ENCODE assay signal across 9 mouse cellular contexts in the genomic region with DNA sequence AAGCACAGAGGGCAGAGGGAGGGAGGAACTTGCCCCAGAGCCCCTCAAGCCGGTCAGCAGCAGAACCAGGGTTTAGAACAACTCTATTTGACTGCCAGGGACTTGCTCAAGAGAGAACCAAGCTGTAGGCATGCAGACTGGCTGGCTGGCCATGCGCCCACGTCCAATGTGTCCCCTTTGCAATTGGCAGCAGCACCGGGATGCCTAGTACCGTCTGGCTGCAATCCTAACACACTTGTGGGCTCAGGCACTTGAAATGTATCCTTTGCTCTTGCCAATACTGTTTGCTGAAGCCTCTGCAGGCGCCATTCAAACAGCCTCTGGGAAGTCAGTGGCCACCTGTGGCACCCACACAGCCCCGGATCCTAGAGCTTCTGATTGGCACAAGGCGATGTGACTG. TPM values are rescaled to one million over a fixed set of nuclear protein-coding genes. Genes with fewer than 3 reads are reported as not detected.
DNase-seq lines count a peak whose midpoint lies in the region; ATAC-seq lines count a peak whose summit lies in the region.
"Had no signal": no experiment of that assay in that cellular context is flagged by ENCODE, and none has a peak within 500 bp of the region (broad histone marks: within the 10 kb centered on the region; RNA-seq: fewer than 3 reads in every experiment).

No protein-coding gene starts in this region.

- H3K27me3 ChIP-seq in embryonic facial prominence, embryonic 14.5 days (replicated peaks; ENCODE audit: control insufficient read depth, insufficient read depth, low read length), result no peaks in the 10 kb centered on the region
- H3K27me3 ChIP-seq in embryonic facial prominence, embryonic 10.5 days (replicated peaks; ENCODE audit: low read depth, poor library complexity, severe bottlenecking), result peaks cover 33% of the 10 kb centered on the region
- no peaks in the 10 kb centered on the region for H3K27me3 ChIP-seq in lung, embryonic 16.5 days (ENCODE audit: control insufficient read depth, insufficient read depth, low read depth, low read length)

- WGBS in embryonic facial prominence, embryonic 14.5 days, result 65% methylated on average over 8 of the region's 8 CpGs
- 72% methylated on average over 8 of the region's 8 CpGs for WGBS in embryonic facial prominence, embryonic 10.5 days
- 26% methylated on average over 8 of the region's 8 CpGs for WGBS in lung, embryonic 16.5 days

- H3K27ac ChIP-seq in embryonic facial prominence, embryonic 14.5 days (replicated peaks; ENCODE audit: low read depth, low read length), result no peak overlapping the region
- no peak overlapping the region for H3K27ac ChIP-seq in embryonic facial prominence, embryonic 10.5 days (replicated peaks)
- H3K27ac ChIP-seq in lung, embryonic 16.5 days (ENCODE audit: low read length), result peak overlapping the region; percentile 34
- H3K27ac ChIP-seq: neural tube, embryonic 13.5 days had no signal

- peaks cover 8% of the 10 kb centered on the region; the same call in 1 of the 2 replicates for H3K4me1 ChIP-seq in embryonic facial prominence, embryonic 14.5 days (ENCODE audit: control insufficient read depth, insufficient read depth, low read length)
- peaks cover 40% of the 10 kb centered on the region for H3K4me1 ChIP-seq in embryonic facial prominence, embryonic 10.5 days
- H3K4me1 ChIP-seq in lung, embryonic 16.5 days (replicated peaks; ENCODE audit: control insufficient read depth, insufficient read depth, low read length), result peaks cover 25% of the 10 kb centered on the region

- no peaks in the 10 kb centered on the region for H3K36me3 ChIP-seq in embryonic facial prominence, embryonic 14.5 days (ENCODE audit: control insufficient read depth, insufficient read depth, low read length)
- H3K36me3 ChIP-seq in embryonic facial prominence, embryonic 10.5 days (replicated peaks), result no peaks in the 10 kb centered on the region
- no peaks in the 10 kb centered on the region for H3K36me3 ChIP-seq in lung, embryonic 16.5 days (ENCODE audit: control insufficient read depth, insufficient read depth, low read length)
- H3K36me3 ChIP-seq: neural tube, embryonic 13.5 days had no signal

- DNase-seq in embryonic facial prominence, embryonic 14.5 days (ENCODE audit: low spot score), result peak; percentile 40
- no peak for DNase-seq in embryonic facial prominence, embryonic 10.5 days (ENCODE audit: low spot score)
- peak; percentile 90 for DNase-seq in layer of hippocampus, adult 11-12 months (ENCODE audit: low spot score)
- DNase-seq in urinary bladder, postnatal 14 days (ENCODE audit: low spot score), result no peak
- no peak for DNase-seq in embryo, embryonic 10 days (ENCODE audit: low spot score)
- DNase-seq in embryo, embryonic 10.5 days (ENCODE audit: low spot score), result no peak

- H3K4me2 ChIP-seq in embryonic facial prominence, embryonic 14.5 days (ENCODE audit: low read depth, low read length), result no peak overlapping the region
- H3K4me2 ChIP-seq in lung, embryonic 16.5 days (ENCODE audit: low read depth, low read length), result no peak overlapping the region
- H3K4me2 ChIP-seq: neural tube, embryonic 13.5 days had no signal

- H3K9ac ChIP-seq in embryonic facial prominence, embryonic 14.5 days (ENCODE audit: low read depth, low read length), result no peak overlapping the region
- 0 out of 2 replicates have a peak overlapping the region, but pooled peaks have one; percentile 8 for H3K9ac ChIP-seq in lung, embryonic 16.5 days (ENCODE audit: low read length)
- H3K9ac ChIP-seq: neural tube, embryonic 13.5 days had no signal

- no peak overlapping the region for H3K4me3 ChIP-seq in embryonic facial prominence, embryonic 14.5 days (ENCODE audit: low read depth, low read length)
- H3K4me3 ChIP-seq in embryonic facial prominence, embryonic 10.5 days, result no peak overlapping the region
- no peak overlapping the region for H3K4me3 ChIP-seq in lung, embryonic 16.5 days (ENCODE audit: low read length)
- H3K4me3 ChIP-seq: neural tube, embryonic 13.5 days had no signal

- no peaks in the 10 kb centered on the region for H3K9me3 ChIP-seq in embryonic facial prominence, embryonic 14.5 days (ENCODE audit: control insufficient read depth, low read length)
- H3K9me3 ChIP-seq in embryonic facial prominence, embryonic 10.5 days, result no peaks in the 10 kb centered on the region
- H3K9me3 ChIP-seq in lung, embryonic 16.5 days (ENCODE audit: control insufficient read depth, low read length), result no peaks in the 10 kb centered on the region
- H3K9me3 ChIP-seq: neural tube, embryonic 13.5 days had no signal

- no peak for ATAC-seq in embryonic facial prominence, embryonic 14.5 days (ENCODE audit: low read depth)
- ATAC-seq in frontal cortex, adult (ENCODE audit: low TSS enrichment), result peak; percentile 98
- ATAC-seq in lung, embryonic 16.5 days (ENCODE audit: low read depth), result peak; percentile 61

RNA-seq across cellular contexts. Expression of gene Gata2, which starts 53.4 kb away (rescaled TPM):
- polyA plus RNA-seq in embryonic facial prominence, embryonic 14.5 days (2014; fragmentation: Nextera tagmentation; extraction: Ambion mirVana), result 27.1 and 31.6 TPM in 2 replicates
- 34.6 and 35.9 TPM in 2 replicates for polyA plus RNA-seq in embryonic facial prominence, embryonic 10.5 days (2016; fragmentation: Nextera tagmentation; extraction: Ambion mirVana)
- 23.6 and 23.9 TPM in 2 replicates for polyA plus RNA-seq in lung, embryonic 16.5 days (2015; fragmentation: Nextera tagmentation; extraction: Ambion mirVana)

RNA-seq across cellular contexts. Expression of gene Rpn1, which starts 56.0 kb away (rescaled TPM):
- polyA plus RNA-seq in embryonic facial prominence, embryonic 14.5 days (2014; fragmentation: Nextera tagmentation; extraction: Ambion mirVana), result 391 and 414 TPM in 2 replicates
- polyA plus RNA-seq in embryonic facial prominence, embryonic 10.5 days (2016; fragmentation: Nextera tagmentation; extraction: Ambion mirVana), result 302 and 327 TPM in 2 replicates
- polyA plus RNA-seq in lung, embryonic 16.5 days (2015; fragmentation: Nextera tagmentation; extraction: Ambion mirVana), result 382 and 419 TPM in 2 replicates

Comparison
In these comparisons a context has a peak if more than half of its experiments do, and no peak if none do; other contexts are left out.
1. DNase-seq: peak in embryonic facial prominence, embryonic 14.5 days (single experiment) and layer of hippocampus, adult 11-12 months (single experiment); none in embryonic facial prominence, embryonic 10.5 days (single experiment), urinary bladder, postnatal 14 days (single experiment), embryo, embryonic 10 days (single experiment) and embryo, embryonic 10.5 days (single experiment).